10 mouse cellular contexts compared by ENCODE assay signal in genomic region chr10:92163851-92164647, GRCm38 (mm10).
DNase-seq lines count a peak whose midpoint lies in the region; ATAC-seq and TF ChIP-seq lines count a peak whose summit lies in the region.
"Had no signal": no experiment of that assay in that cellular context is flagged by ENCODE, and none has a peak within 500 bp of the region (broad histone marks: within the 10 kb centered on the region; RNA-seq: fewer than 3 reads in every experiment).

No protein-coding gene starts in this region.

- no peak for TF ChIP-seq CTCF in left cerebral cortex, adult 2 months (IDR thresholded peaks at IDR 0.05)
- no peak for TF ChIP-seq CTCF in hindbrain, postnatal 0 days (IDR thresholded peaks at IDR 0.05; ENCODE audit: low read depth)

- intact Hi-C loops in left cerebral cortex, adult 2 months (cut with DNase I), result loop anchor here (2.0 to 10.0 kb wide), 2 partner anchors 83 to 429 kb away; no protein-coding TSS in a partner anchor
- intact Hi-C loops in left cerebral cortex, postnatal 14 days (cut with DNase I), result loop anchor here (5.0 kb wide), 2 partner anchors 78 to 617 kb away; no protein-coding TSS in a partner anchor

- H3K9ac ChIP-seq in forebrain, embryonic 13.5 days, result peak overlapping the region; percentile 84
- peak overlapping the region; percentile 88 for H3K9ac ChIP-seq in hindbrain, postnatal 0 days (replicated peaks; ENCODE audit: low read length)
- H3K9ac ChIP-seq in neural tube, embryonic 14.5 days (replicated peaks; ENCODE audit: low read depth, low read length), result peak overlapping the region; percentile 94
- no peak overlapping the region for H3K9ac ChIP-seq in intestine, embryonic 15.5 days

- 11% methylated on average over 12 of the region's 12 CpGs for WGBS in forebrain, embryonic 13.5 days
- WGBS in hindbrain, postnatal 0 days, result 21% methylated on average over 12 of the region's 12 CpGs
- 18% methylated on average over 12 of the region's 12 CpGs for WGBS in neural tube, embryonic 14.5 days
- WGBS in intestine, embryonic 15.5 days, result 53% methylated on average over 12 of the region's 12 CpGs

- H3K27me3 ChIP-seq in forebrain, embryonic 13.5 days, result no peaks in the 10 kb centered on the region
- H3K27me3 ChIP-seq in hindbrain, postnatal 0 days (ENCODE audit: insufficient read depth, low read length), result no peaks in the 10 kb centered on the region
- H3K27me3 ChIP-seq in neural tube, embryonic 14.5 days (ENCODE audit: control insufficient read depth, insufficient read depth, low read length), result no peaks in the 10 kb centered on the region
- no peaks in the 10 kb centered on the region; the same call in 1 of the 2 replicates for H3K27me3 ChIP-seq in intestine, embryonic 15.5 days (replicated peaks)

- DNase-seq in left cerebral cortex, adult 2 months (ENCODE audit: extremely low spot score in 1 of 2, low spot score in 2 of 2), result no peak
- no peak for DNase-seq in left cerebral cortex, postnatal 14 days (ENCODE audit: low spot score in 2 of 2)
- DNase-seq in hindbrain, postnatal 0 days (ENCODE audit: low spot score), result no peak
- DNase-seq in left cerebral cortex, adult 8-10 months (ENCODE audit: low spot score in 2 of 2), result no peak
- DNase-seq: heart, postnatal 14 days; lung, postnatal 36 days had no signal

- peak overlapping the region; percentile 20 for H3K4me3 ChIP-seq in left cerebral cortex, adult 2 months
- peak overlapping the region; percentile 58 for H3K4me3 ChIP-seq in forebrain, embryonic 13.5 days
- peak overlapping the region; percentile 67 for H3K4me3 ChIP-seq in hindbrain, postnatal 0 days (ENCODE audit: low read length)
- peak overlapping the region; percentile 70 for H3K4me3 ChIP-seq in neural tube, embryonic 14.5 days (ENCODE audit: low read depth, low read length)
- H3K4me3 ChIP-seq in intestine, embryonic 15.5 days (replicated peaks), result no peak overlapping the region

- no peak for ATAC-seq in forebrain, embryonic 13.5 days
- ATAC-seq in hindbrain, postnatal 0 days, result no peak
- no peak; the same call in 1 of the 2 replicates for ATAC-seq in neural tube, embryonic 14.5 days (ENCODE audit: low read depth)
- ATAC-seq in intestine, embryonic 15.5 days, result no peak
- ATAC-seq: activated CD4-positive, CD25-positive, alpha-beta regulatory T cell, adult 4 months had no signal

- H3K4me1 ChIP-seq in forebrain, embryonic 13.5 days, result peaks cover 38% of the 10 kb centered on the region; the same call in 1 of the 2 replicates
- no peaks in the 10 kb centered on the region for H3K4me1 ChIP-seq in hindbrain, postnatal 0 days (ENCODE audit: insufficient read depth, low read length)
- H3K4me1 ChIP-seq in neural tube, embryonic 14.5 days (ENCODE audit: control insufficient read depth, insufficient read depth, low read length), result peaks cover 13% of the 10 kb centered on the region; the same call in 1 of the 2 replicates
- no peaks in the 10 kb centered on the region for H3K4me1 ChIP-seq in intestine, embryonic 15.5 days (replicated peaks)

- peak overlapping the region; percentile 81 for H3K4me2 ChIP-seq in forebrain, embryonic 13.5 days
- H3K4me2 ChIP-seq in hindbrain, postnatal 0 days (ENCODE audit: low read depth, low read length), result peak overlapping the region; percentile 72
- H3K4me2 ChIP-seq in neural tube, embryonic 14.5 days (ENCODE audit: low read depth, low read length), result peak overlapping the region; percentile 55
- H3K4me2 ChIP-seq in intestine, embryonic 15.5 days (replicated peaks), result no peak overlapping the region

- no peaks in the 10 kb centered on the region for H3K9me3 ChIP-seq in forebrain, embryonic 13.5 days (replicated peaks)
- H3K9me3 ChIP-seq in hindbrain, postnatal 0 days (ENCODE audit: low read length), result no peaks in the 10 kb centered on the region
- no peaks in the 10 kb centered on the region for H3K9me3 ChIP-seq in neural tube, embryonic 14.5 days (ENCODE audit: control insufficient read depth, low read length)
- no peaks in the 10 kb centered on the region for H3K9me3 ChIP-seq in intestine, embryonic 15.5 days

- peak overlapping the region; percentile 36; the same call in 1 of the 2 replicates for H3K27ac ChIP-seq in left cerebral cortex, adult 2 months
- H3K27ac ChIP-seq in forebrain, embryonic 13.5 days, result peak overlapping the region; percentile 93
- peak overlapping the region; percentile 89 for H3K27ac ChIP-seq in hindbrain, postnatal 0 days
- H3K27ac ChIP-seq in neural tube, embryonic 14.5 days (ENCODE audit: low read depth, low read length), result peak overlapping the region; percentile 85
- no peak overlapping the region for H3K27ac ChIP-seq in intestine, embryonic 15.5 days

- H3K36me3 ChIP-seq in forebrain, embryonic 13.5 days (ENCODE audit: poor library complexity, severe bottlenecking), result no peaks in the 10 kb centered on the region
- H3K36me3 ChIP-seq in hindbrain, postnatal 0 days (ENCODE audit: insufficient read depth, low read length), result no peaks in the 10 kb centered on the region
- no peaks in the 10 kb centered on the region for H3K36me3 ChIP-seq in neural tube, embryonic 14.5 days (ENCODE audit: control insufficient read depth, insufficient read depth, low read length)
- H3K36me3 ChIP-seq in intestine, embryonic 15.5 days, result no peaks in the 10 kb centered on the region
